Mouse (Mus musculus): ENCODE data around the gene Pfkl.
"Not testable (repeated sequence)": the region's sequence is repeated elsewhere in the genome, so short reads cannot be mapped to it uniquely, and the experiment has no call there.

Gene Pfkl

GRCm38 (mm10) chr10:77971709-77972553 lies 38.0 kb downstream of the Pfkl start:
- DNase-seq (ENCODE audit: low spot score in 2 of 2), result peak in 1 of 2 experiments; percentile 37

GRCm38 (mm10) chr10:77971191-77971590 lies 38.7 kb downstream of the Pfkl start:
- DNase-seq (ENCODE audit: low spot score in 2 of 2), result no peak

- no peak for DNase-seq (ENCODE audit: low spot score in 2 of 2)
These were observed 39.4 kb downstream of the Pfkl start, which contains the start of gene Trpm2 for GRCm38 (mm10) chr10:77970481-77970880. Gene Trpm2 (minus strand): TSS chr10:77970563.

- DNase-seq (ENCODE audit: low spot score in 2 of 2), result no peak
These were observed 39.9 kb downstream of the Pfkl start for GRCm38 (mm10) chr10:77969973-77970325.

- no peak for DNase-seq (ENCODE audit: low spot score in 2 of 2)
These were observed 40.5 kb downstream of the Pfkl start for GRCm38 (mm10) chr10:77969274-77969972.

GRCm38 (mm10) chr10:77963971-77964370 lies 45.9 kb downstream of the Pfkl start:
- DNase-seq (ENCODE audit: low spot score in 2 of 2), result no peak

GRCm38 (mm10) chr10:77962725-77963124 lies 47.2 kb downstream of the Pfkl start:
- no peak for DNase-seq (ENCODE audit: low spot score in 2 of 2)

- not testable (repeated sequence) for DNase-seq (ENCODE audit: low spot score in 2 of 2)
These were observed 59.4 kb downstream of the Pfkl start for GRCm38 (mm10) chr10:77950468-77950867.

- no peak for DNase-seq (ENCODE audit: low spot score in 2 of 2)
These were observed 70.2 kb downstream of the Pfkl start for GRCm38 (mm10) chr10:77939685-77940084.

Measured in thymus, postnatal 10 days (tissue).